Mouse (Mus musculus) retina, postnatal 7 days (tissue): ENCODE measurements around the gene Glipr2.

Experiments
- DNase-seq: peaks from one replicate; pipeline ENCODE4 v3.0.0-alpha.2; 2012; ENCODE audit warnings: low read depth, low spot score

Glipr2 gene

DNA sequence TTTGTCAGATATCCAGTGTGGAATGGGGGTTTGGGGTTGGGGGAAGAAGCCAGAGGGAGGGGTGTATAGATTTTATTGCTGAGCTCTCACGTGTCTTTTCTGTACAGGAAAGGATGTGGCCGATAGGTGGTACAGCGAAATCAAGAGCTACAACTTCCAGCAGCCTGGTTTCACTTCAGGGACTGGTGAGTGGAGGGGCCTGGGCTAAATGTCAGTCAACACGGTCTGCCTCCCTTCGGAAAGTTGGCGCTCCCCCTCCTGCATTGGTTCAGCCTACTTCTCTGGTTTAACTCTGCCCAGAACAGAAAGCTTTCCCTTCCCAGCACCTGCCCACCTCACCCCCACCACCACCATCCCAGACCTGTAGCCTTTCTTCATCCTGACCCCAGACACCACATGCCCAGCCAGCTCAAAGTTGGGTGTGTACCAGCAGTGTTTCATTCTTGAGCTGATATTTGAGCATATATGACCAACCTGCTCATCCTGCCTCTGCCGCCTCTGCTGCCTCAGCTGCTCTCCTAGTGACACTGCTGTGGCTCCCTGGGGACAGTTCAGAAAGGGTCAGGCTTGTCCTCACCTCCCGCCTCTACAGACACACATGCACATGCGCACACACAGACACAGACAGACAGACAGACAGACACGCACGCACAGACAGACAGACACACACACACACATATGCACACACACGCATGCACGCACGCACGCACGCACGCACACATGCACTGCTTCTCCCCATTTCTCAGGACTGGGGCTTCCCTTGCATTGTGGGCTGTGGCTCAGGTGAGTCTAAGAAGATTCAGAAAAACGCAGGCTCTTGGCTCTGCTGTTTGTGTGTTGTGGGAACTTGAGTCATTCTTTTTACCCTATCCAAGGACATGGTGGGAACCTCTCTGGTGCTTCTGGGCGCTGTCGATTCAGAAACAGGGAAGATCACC is 13.5 kb downstream of the Glipr2 start:
- no peak for DNase-seq

DNA sequence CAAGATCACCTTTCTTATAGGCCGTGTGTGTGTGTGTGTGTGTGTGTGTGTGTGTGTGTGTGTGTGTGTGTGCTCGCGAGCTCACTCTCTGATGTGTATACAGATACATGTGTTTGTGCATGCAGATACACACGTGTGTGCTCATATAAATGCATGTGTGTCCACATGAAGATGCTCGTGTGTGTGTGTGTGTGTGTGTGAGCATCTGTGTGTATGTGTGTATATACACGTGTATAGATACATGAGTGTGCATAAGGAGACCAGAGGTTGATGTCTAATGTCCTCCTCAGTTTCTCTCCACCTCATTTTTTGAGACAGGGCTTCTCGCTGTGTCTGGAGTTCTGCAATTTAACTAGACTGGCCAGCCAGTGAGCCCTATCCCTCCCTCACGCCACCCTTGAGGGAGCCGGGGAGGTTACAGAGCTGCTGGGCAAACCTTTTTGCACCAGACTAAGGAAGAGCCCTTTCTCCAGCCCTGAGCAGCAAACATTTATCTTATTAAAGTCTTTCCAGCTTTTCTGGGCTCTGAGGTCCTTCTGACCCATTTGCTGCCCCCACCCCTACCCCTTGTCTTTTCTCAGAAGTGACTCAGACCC is 14.4 kb downstream of the Glipr2 start:
- no peak for DNase-seq

DNA sequence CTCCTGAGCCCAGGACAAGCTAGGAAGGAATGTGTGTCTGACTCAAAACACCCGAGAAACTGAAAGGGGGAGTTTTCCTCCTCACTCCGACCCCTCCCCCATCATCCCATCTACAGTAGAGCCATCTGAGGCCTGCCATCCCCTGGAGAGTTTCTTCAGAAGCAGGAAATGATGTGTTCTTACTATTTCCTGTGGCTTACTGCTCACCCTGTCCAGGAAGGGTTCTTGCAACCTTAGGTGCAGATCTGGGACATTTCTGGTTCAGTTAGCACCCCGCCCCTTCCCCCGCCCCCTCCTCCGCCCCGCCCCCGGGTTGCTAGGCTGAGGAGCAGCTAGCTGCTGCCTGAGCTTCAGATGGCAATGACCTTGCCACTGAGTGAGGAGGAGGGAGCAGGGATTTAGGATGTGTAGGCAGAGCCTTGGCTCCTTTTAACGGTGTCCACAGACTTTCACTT is 15.0 kb downstream of the Glipr2 start:
- no peak for DNase-seq

DNA sequence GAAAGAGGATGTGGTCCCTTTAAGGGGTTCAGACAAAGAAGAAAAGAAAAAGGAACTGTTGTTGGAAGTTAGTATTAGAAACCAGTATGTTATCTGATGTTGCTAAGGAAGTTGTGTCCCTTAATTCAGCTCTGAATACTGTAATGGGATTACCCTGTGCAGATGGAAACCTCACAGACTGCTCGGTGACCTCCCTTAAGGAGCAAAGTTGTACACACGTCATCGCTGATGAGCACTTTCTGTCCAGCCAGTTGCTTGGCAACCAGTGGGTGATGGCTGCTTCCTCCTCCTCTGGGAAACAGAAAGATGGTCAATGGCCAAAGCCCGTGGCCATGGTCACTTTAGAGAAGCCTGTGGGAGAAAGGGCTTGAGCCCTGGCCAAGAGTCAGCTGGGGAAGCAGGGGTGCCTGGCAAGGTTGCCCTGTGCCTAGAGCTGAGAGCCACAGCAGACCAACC is 16.4 kb downstream of the Glipr2 start:
- DNase-seq = no peak

DNA sequence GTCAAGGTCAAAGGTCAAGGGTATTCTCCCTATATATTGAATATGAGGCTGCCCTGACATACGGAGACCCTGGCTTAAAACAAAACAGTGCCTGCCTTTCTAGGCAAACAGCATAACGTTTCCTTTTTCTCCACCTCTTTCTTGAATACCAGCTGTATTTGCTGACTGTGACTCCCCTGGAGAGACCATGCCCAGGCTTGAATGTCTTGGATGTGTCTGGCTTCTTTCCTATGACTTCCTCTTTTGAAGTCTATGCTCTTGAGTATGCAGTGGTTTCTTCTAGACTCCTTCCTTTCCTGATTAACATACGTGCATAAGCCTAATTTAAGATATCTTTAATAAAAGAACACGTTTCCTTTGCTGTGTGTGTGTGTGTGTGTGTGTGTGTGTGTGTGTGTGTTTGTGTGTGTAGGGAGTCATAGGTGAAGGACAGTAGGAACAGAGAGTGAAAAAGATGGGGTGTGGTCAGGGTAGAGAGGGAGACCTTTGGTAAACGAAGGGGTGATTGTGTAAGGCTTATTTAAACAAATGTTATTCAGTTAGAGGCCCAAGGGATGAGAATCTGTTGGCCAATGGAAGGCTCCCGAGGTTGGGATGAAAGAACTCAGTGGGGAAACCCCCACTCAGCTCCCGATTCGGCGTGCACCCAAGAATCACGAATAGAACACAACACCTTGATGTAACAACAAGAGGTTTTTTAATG is 17.9 kb downstream of the Glipr2 start:
- DNase-seq = no peak

DNA sequence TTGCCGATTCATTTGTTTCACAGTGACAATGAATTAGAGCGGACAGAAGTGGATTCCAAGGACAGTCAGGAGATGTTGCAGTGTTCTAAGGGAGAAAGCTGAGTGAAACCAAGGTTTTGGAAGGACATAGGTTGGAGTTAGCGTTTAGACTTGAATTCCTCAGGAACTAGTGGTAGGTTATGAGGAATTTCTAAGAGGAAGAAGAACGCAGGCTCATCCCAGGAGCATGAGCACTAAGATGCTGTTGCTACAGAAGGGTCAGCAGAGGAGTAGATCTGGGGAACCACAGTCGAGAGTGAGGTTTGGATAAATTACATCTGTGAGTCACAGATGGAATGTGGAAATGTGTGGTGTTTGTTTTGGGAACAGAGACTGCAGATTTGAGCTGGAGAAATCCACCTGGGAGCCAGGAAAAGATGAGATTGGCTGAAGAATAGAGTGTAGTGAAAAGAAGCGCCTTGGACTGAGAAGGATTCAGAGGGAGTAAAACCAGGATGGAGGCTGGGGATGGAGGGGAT is 19.1 kb downstream of the Glipr2 start:
- DNase-seq = no peak

DNA sequence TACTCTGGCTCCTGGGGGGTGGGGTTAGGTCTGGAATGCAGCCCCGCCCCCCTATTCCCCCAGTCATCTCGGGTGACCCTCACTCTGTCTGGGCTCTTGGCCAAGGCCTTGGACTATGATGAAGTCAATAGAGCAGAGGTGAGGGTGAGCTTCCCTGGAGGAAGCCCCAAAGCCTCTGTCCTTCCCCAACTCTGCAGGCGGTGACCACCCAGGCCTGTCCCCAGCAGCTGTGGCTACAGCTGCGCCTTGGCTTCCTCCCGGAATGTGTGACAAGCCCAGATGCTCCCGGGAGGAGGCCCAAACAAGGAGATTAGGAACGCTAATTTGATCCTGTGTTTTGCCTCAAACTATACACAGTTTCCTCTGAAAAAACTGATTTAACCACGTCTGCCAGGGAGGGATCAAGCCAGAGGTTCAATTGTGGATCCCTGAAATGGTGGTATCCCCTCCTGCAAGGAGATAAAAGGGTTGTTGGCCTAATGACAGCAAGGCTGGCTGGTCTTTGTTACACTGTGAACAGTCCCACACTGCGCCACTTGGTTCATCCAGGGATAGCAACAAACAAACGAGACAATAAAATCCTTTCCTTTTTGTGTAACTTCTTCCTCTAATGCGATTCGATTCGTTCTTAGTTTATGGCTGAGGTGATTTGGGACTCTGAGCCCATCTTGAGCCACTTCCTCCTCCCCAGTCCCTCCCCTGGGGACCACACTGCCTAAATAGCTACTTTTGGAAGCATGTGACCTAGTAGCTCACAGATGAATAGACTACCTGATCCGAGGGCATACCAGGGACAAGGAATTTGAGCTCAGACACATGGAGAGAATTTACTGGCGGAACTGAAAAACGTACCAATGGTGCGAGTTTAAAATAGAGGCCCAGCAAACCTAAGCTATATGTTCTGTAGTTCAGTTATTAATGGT is 21.6 kb downstream of the Glipr2 start:
- DNase-seq = no peak

DNA sequence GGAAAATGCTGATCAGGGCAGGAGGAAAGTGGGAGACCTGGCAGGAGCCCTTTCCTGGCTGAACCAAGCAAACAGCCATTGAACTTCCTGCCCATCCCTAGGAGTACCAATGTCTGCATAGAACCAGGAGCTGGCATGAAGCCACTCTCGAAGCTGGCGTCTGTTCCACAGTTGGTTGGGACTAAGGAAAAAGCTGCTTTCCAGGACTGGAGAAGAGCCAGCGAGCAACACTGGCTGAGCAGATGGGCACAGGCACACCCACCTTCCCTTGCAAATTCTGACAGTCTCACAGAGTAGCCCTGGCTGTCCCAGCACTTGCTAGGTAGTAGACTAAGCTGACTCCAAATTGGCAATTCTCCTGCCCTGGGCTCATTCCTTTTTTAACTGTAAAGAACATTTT is 22.5 kb downstream of the Glipr2 start:
- DNase-seq = no peak

DNA sequence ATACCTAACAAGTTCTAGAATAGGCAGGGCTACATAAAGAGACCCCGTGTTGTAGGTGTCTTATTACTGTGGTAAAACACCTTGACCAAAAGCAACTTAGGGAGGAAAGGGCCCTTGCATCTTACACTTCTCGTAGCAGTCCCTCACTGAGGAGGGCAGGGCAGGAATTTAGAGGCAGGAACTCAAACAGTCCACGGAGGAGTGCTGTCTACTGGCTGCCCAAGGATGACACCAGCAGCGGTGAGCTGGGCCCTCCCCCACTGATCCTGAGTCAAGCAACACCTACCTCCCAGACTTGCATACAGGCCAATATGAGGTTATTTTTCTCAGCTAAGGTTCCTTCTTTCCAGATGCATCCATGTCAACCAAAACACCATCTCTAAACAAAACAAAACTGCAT is 23.0 kb downstream of the Glipr2 start:
- DNase-seq = no peak

DNA sequence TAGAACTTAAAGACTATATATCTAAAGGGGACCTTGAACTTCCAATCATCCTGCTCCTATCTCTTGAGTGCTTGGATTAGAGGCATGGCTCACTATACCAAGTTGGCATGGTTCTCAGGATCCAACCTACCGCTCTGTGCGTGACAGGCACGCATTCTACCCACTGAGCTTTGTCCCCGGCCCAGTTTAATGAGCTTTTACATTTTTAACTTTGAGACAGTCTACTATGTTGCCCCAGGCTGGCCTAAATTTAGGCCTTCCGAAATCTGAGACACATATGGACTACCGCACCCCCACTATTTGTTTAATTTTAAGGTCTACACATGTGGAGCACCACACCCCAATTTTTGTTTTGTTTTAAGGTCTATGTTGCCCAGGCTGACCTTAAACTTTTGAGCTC is 23.6 kb downstream of the Glipr2 start:
- no peak for DNase-seq

DNA sequence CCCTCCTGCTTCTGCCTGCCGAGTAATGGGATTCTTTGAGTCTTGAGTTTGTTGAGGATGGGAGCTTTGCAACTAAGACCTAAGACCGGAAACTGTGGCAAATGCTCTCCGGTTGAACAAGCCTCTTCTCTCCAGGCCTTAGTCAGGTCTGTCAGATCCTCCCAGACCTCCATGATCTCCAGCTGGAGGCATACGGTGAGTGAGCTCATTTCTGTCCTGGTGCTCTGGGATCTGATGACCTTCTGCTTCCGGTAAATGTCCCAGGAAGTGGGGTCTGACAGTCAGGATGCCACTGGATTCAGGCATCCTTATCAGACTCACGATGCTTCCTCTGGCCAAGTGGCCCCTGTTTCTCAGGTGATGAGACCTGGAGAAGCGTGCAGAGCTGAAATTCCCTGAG is 24.1 kb downstream of the Glipr2 start:
- DNase-seq = no peak

DNA sequence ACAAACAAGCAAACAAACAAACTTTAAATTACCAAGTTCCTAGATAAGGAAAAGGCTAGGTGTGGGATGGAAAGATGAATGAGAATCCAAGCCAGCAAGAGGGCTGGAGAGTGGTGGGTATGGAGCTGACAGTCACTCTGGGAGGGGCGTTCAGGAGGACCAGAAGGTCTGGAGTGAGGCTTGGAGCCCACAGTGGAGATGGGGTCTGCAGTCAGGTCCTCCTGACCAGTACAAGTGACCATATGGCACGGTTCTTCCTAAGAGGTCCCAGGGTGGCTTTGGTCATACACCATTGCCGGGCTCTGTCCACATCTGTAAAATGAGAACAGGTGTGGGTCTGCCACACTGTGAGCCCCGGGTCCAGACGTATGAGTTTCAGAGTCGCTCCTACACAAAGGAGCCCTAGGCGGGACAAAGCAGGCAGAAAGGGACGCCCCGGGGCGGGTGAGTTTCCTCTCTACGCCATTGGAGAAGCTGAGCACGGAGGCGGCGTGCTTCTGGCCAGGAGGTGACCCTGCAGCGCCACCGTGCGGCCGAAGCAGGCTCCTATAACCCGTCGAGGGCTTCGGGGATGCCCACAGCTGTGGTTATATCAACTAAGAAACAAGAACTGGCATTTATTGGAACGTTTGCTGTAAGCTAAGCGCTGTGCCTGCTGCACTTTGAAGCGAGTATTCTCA is 25.0 kb downstream of the Glipr2 start:
- DNase-seq = peak; percentile 78

DNA sequence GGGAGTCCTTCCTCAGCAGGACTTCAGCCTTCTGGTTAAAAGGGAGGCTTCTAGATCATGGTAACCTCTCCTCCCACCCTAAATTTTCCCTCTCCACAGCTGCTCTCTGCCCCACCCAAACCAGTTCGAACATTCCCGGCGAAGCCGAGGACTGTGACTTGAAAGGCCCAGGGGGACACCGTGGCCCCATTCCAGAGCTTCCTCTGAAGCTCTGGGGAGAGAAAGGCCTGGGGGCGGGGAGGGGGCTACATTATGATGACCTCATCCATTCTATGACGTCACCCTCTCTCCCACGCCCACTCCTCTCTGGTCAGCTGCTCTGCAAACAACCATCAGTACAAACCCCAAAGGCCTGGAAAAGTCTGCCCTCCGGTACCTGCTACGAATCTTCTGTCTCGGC is 26.0 kb downstream of the Glipr2 start, which contains the start of gene Ccin:
Ccin (plus strand) TSS at position 303 of the 400 bp plus-strand sequence.
- DNase-seq = no peak

DNA sequence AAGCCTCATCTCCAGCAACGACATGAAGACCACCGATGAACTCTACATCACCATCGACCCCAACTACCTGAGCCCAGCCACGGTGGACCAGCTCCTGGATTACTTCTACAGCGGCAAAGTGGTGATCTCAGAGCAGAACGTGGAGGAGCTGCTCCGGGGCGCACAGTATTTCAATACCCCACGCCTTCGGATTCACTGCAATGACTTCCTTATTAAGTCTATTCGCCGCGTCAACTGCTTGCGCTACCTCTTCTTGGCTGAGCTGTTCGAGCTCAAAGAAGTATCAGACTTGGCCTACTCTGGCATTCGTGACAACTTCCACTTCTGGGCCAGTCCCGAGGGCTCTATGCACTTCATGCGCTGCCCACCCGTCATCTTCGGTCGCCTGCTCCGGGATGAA is 26.6 kb downstream of the Glipr2 start:
- DNase-seq = no peak

DNA sequence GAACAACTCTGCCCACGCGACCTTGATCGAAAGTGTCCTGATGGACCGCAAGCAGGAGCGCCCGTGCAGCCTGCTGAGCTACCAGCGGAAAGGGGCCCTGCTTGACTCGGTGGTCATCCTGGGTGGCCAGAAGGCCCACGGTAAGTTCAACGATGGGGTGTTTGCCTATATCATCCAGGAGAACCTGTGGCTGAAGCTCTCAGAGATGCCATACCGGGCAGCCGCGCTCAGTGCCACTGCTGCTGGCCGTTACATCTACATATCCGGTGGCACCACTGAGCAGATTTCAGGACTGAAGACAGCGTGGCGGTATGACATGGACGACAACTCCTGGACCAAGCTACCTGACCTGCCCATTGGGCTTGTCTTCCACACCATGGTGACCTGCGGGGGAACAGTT is 27.1 kb downstream of the Glipr2 start:
- DNase-seq = no peak

DNA sequence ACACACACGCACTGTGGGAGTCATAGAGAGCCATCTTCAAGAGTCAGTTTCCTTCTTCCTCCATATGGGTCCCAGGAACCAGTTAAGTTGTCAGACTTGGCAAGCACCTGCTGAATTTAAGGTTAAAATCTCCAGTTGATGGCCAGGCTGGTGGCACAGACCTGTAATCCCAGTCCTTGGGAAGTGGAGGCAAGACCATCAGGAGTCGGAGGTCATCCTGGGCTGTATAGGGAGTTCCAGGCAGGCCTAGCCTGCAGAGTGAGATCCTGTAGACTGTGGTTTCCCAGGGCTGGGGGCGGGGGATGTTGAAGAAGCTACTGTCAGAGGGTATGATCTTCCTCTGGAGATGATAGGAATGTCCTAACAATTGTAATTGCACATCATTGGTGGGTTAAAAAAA is 31.8 kb downstream of the Glipr2 start:
- DNase-seq = no peak

DNA sequence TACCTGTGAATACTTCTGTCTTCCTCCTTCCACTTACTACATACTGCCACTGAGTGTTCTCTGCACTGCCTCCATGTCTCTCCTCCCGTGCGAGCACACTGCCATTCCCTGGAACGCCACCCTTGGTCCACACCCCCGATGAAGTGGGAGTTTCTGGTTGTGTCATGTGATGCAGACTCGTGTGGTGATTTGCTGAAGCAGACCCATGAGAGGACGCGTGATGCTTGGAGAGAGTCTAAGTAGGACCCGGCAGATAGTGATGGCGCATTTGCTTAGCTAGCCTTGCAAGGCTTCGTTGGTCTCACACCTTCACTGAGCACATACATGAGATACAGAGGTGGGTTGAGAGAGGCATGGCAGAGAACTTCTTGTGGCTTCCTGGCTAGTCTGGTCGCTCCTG is 35.9 kb downstream of the Glipr2 start:
- DNase-seq = no peak

DNA sequence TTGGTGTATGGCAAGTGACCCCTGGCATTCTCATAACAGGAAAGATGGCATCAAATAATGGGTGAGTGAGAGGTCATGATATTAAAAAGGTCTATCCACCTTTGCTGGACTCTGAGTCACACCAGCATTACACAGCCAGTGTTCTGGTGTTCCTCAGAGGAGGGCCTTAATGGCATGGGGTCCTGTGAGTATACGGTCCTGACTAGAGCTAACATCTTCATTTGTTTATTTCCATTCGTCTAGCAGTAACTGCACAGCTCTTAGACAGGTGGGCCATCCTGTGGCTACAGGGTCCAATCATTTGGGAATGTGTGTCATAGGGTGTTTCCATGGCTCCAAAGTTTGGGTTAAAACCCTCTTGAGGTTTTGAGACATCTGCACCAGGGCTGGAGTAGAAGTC is 37.1 kb downstream of the Glipr2 start:
- DNase-seq = no peak

DNA sequence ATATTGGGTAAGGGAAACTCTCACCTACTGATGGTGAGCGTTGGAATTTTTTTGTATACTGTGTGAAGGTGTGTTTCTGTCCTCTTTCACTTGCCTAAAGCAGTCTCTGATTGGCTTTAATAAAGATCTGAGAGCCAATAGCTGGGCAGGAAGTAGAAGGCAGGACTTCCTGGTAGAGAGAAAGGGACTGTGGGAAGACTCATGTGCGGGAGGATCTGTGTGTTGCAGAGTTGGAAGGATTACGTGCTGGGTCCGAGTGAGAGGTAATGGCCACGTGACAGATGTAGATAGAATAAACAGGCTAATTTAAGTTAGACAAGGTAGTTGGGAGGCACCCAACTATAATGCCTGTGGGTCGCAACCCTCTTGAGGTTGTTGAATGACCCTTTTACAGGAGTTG is 46.4 kb downstream of the Glipr2 start:
- DNase-seq = no peak

DNA sequence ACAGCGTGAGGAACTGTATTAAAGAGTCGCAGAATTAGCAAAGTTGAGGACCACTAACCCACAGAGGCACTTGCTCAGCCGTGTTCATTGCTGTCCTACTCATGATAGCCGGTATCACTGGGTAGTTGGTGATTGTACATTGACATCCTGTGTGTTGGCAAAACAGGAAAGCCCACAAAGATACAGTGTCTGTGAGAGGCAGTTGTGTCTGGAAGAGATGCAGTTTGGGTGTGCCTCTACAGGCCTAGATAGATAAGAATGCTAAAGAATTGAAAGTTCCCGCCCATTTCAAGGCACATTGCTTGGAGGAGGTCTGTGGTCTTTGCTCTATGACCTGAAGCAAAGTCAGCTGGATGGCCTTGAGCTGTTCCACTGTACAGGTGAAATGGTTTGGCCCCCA is 46.9 kb downstream of the Glipr2 start, which contains the start of gene Clta:
Clta (plus strand) TSS at position 327 of the 400 bp plus-strand sequence.
- DNase-seq = no peak
